Mouse (Mus musculus): ENCODE measurements around the gene 1700001C19Rik. TPM values are rescaled to one million over a fixed set of nuclear protein-coding genes. Genes with fewer than 3 reads are reported as not detected.

Gene 1700001C19Rik
- polyA plus RNA-seq, 1 experiment: not detected

DNA sequence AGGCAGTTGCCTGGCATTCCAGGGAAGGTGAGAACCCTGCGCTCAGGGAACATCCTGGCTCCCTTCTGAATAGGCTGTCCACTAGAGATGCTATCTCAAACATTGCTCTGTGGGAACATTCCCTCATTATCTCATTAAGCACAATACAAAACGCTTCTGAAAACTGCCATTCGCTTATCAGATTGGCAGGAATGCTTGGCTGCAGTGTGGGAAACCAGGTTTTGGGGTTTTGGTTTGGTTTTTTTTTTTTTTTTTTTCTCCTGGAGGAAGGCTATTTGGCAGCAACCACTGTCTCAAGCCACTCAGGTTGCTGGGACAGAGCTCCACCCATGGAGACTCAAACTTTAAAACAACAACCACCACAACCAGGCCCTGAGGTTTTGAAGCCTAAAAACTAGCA lies 42.7 kb upstream of the 1700001C19Rik start:
- TF ChIP-seq MYOG (IDR thresholded peaks at IDR 0.05; ENCODE audit: control insufficient read depth, extremely low read depth, insufficient read length) (no peak), CEBPB (IDR thresholded peaks at IDR 0.05; ENCODE audit: low read depth) (no peak), USF1 (IDR thresholded peaks at IDR 0.05; ENCODE audit: low read depth) (no peak), FOSL1 (IDR thresholded peaks at IDR 0.05; ENCODE audit: insufficient read depth, low read length, poor library complexity, severe bottlenecking) (no peak), MAX (IDR thresholded peaks at IDR 0.05) (no peak), CTCF (IDR thresholded peaks at IDR 0.05; ENCODE audit: control insufficient read depth, insufficient read depth, insufficient read length) (no peak), MYOD1 (IDR thresholded peaks at IDR 0.05; ENCODE audit: control insufficient read depth, insufficient read length, low read depth) (no peak)
- H3K27me3 ChIP-seq (ENCODE audit: control insufficient read depth, insufficient read depth, insufficient read length): no peaks in the 10 kb centered on the region
- no peaks in the 10 kb centered on the region for H3K36me3 ChIP-seq (ENCODE audit: control insufficient read depth, insufficient read depth)
- H3K4me3 ChIP-seq (ENCODE audit: insufficient read depth, poor library complexity, severe bottlenecking): no peak overlapping the region
- no peaks in the 10 kb centered on the region for H3K79me2 ChIP-seq (ENCODE audit: control insufficient read depth, insufficient read depth)
- H3K79me3 ChIP-seq (ENCODE audit: low read depth): no peaks in the 10 kb centered on the region
- no peak overlapping the region for H3ac ChIP-seq (ENCODE audit: control insufficient read depth, insufficient read length, low read depth)

DNA sequence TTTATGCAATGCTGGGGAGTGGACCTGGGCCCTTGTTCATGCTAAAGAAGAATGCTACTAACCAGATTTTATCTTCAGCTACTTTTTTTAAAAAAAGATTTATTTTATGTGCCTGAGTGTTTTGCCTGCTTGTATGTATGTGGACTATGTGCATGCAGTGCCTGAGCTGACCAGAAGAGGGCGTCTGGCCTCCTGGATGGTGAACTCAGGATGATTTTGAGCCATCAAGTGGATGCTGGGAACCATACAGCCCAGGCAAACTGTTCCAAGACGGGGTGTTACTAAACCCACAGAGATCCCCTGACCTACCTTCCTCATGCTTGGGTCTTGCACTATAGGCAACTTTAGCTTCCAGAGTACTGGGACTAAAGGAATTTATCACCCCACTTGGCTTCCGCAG lies 38.5 kb upstream of the 1700001C19Rik start:
- Histone ChIP-seq H3K27me3 (ENCODE audit: control insufficient read depth, insufficient read depth, insufficient read length) (no peaks in the 10 kb centered on the region), H3K79me2 (ENCODE audit: control insufficient read depth, insufficient read depth) (no peaks in the 10 kb centered on the region), H3K4me3 (ENCODE audit: insufficient read depth, poor library complexity, severe bottlenecking) (no peak overlapping the region), H3K36me3 (ENCODE audit: control insufficient read depth, insufficient read depth) (no peaks in the 10 kb centered on the region), H3ac (ENCODE audit: control insufficient read depth, insufficient read length, low read depth) (no peak overlapping the region), H3K79me3 (ENCODE audit: low read depth) (no peaks in the 10 kb centered on the region)
- no peak for TF ChIP-seq CEBPB (IDR thresholded peaks at IDR 0.05; ENCODE audit: low read depth)
- no peak for TF ChIP-seq MAX (IDR thresholded peaks at IDR 0.05)
- TF ChIP-seq FOSL1 (IDR thresholded peaks at IDR 0.05; ENCODE audit: insufficient read depth, low read length, poor library complexity, severe bottlenecking): no peak
- TF ChIP-seq CTCF (IDR thresholded peaks at IDR 0.05; ENCODE audit: control insufficient read depth, insufficient read depth, insufficient read length): no peak
- no peak for TF ChIP-seq USF1 (IDR thresholded peaks at IDR 0.05; ENCODE audit: low read depth)
- no peak for TF ChIP-seq MYOG (IDR thresholded peaks at IDR 0.05; ENCODE audit: control insufficient read depth, extremely low read depth, insufficient read length)
- no peak for TF ChIP-seq MYOD1 (IDR thresholded peaks at IDR 0.05; ENCODE audit: control insufficient read depth, insufficient read length, low read depth)

DNA sequence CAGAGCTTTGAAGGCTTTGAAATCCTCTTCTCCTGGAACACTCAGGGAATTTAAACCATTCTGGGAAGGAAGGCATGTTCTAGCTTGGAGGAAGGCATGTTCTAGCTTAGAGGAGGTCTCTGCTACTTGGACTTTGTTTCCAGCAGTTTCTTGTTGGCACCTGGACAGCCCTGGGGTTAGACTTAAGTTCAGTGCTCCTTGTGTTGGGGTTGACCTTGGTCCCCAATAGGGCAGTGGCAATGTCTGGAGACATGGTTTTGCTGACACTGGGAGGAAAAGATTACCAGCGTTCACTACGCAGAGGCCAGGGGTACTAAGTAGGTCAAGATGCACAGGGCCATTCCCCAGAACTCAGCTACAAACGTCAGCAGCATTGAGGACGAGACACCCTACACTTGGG lies 38.0 kb upstream of the 1700001C19Rik start:
- no peaks in the 10 kb centered on the region for H3K79me3 ChIP-seq (ENCODE audit: low read depth)
- H3K36me3 ChIP-seq (ENCODE audit: control insufficient read depth, insufficient read depth): no peaks in the 10 kb centered on the region
- H3K4me3 ChIP-seq (ENCODE audit: insufficient read depth, poor library complexity, severe bottlenecking): no peak overlapping the region
- no peaks in the 10 kb centered on the region for H3K27me3 ChIP-seq (ENCODE audit: control insufficient read depth, insufficient read depth, insufficient read length)
- TF ChIP-seq MYOD1 (IDR thresholded peaks at IDR 0.05; ENCODE audit: control insufficient read depth, insufficient read length, low read depth) (no peak), FOSL1 (IDR thresholded peaks at IDR 0.05; ENCODE audit: insufficient read depth, low read length, poor library complexity, severe bottlenecking) (no peak)
- H3ac ChIP-seq (ENCODE audit: control insufficient read depth, insufficient read length, low read depth): no peak overlapping the region
- H3K79me2 ChIP-seq (ENCODE audit: control insufficient read depth, insufficient read depth): no peaks in the 10 kb centered on the region

DNA sequence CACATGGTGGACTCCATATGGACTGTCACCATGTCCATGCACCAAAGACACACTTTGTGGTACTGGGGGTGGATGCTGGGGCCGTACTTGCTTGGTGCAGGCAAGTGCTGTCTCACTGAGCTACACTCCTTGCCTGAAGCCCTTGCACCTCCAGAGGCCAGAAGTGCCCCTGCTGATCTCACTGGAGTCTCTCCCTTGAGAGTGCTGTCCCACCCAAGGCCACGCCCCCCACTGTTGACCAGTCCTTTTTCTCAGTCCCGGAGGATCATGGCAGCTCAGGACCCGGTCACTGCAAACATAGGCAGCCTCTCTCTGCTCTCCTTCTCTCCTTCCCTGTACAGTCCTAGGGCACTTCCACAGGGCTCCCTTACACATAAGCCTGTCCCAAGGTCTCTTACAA lies 37.1 kb upstream of the 1700001C19Rik start:
- Histone ChIP-seq H3K27me3 (ENCODE audit: control insufficient read depth, insufficient read depth, insufficient read length) (no peaks in the 10 kb centered on the region), H3K4me3 (ENCODE audit: insufficient read depth, poor library complexity, severe bottlenecking) (no peak overlapping the region), H3K79me3 (ENCODE audit: low read depth) (no peaks in the 10 kb centered on the region), H3ac (ENCODE audit: control insufficient read depth, insufficient read length, low read depth) (no peak overlapping the region), H3K79me2 (ENCODE audit: control insufficient read depth, insufficient read depth) (no peaks in the 10 kb centered on the region), H3K36me3 (ENCODE audit: control insufficient read depth, insufficient read depth) (no peaks in the 10 kb centered on the region)
- TF ChIP-seq MYOG (IDR thresholded peaks at IDR 0.05; ENCODE audit: control insufficient read depth, extremely low read depth, insufficient read length) (no peak), MAX (IDR thresholded peaks at IDR 0.05) (no peak), FOSL1 (IDR thresholded peaks at IDR 0.05; ENCODE audit: insufficient read depth, low read length, poor library complexity, severe bottlenecking) (no peak)

DNA sequence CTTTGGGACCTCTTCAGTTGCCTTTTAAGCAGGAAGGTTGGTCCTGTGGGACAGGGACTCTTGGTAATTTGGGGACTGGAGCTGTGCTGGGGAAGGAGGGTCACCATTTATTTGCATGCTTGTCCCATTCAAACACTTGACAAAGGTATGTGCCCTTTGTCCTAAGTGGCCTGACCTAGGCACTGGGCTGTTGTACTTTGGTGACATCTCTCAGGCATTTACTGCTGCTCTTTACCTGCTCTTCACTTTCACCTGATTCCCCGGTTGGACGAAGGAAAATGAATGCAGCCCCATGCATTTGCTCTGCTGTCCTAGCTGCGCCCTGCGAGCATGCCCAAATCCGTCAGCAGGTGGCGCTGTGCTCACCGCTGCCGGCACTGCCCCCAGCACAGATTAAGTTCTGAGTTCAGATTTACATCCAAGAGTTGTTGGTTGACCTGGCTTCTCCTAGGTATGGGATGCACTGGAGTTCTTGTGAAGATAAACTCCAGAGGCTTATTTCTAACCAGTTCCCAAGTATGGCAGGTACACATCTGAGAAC lies 36.3 kb upstream of the 1700001C19Rik start:
- H3K79me3 ChIP-seq (ENCODE audit: low read depth): no peaks in the 10 kb centered on the region
- no peaks in the 10 kb centered on the region for H3K27me3 ChIP-seq (ENCODE audit: control insufficient read depth, insufficient read depth, insufficient read length)
- H3ac ChIP-seq (ENCODE audit: control insufficient read depth, insufficient read length, low read depth): no peak overlapping the region
- no peaks in the 10 kb centered on the region for H3K79me2 ChIP-seq (ENCODE audit: control insufficient read depth, insufficient read depth)
- no peaks in the 10 kb centered on the region for H3K36me3 ChIP-seq (ENCODE audit: control insufficient read depth, insufficient read depth)
- TF ChIP-seq FOSL1 (IDR thresholded peaks at IDR 0.05; ENCODE audit: insufficient read depth, low read length, poor library complexity, severe bottlenecking) (no peak), CTCF (IDR thresholded peaks at IDR 0.05; ENCODE audit: control insufficient read depth, insufficient read depth, insufficient read length) (peak; percentile 95)
- H3K4me3 ChIP-seq (ENCODE audit: insufficient read depth, poor library complexity, severe bottlenecking): no peak overlapping the region

DNA sequence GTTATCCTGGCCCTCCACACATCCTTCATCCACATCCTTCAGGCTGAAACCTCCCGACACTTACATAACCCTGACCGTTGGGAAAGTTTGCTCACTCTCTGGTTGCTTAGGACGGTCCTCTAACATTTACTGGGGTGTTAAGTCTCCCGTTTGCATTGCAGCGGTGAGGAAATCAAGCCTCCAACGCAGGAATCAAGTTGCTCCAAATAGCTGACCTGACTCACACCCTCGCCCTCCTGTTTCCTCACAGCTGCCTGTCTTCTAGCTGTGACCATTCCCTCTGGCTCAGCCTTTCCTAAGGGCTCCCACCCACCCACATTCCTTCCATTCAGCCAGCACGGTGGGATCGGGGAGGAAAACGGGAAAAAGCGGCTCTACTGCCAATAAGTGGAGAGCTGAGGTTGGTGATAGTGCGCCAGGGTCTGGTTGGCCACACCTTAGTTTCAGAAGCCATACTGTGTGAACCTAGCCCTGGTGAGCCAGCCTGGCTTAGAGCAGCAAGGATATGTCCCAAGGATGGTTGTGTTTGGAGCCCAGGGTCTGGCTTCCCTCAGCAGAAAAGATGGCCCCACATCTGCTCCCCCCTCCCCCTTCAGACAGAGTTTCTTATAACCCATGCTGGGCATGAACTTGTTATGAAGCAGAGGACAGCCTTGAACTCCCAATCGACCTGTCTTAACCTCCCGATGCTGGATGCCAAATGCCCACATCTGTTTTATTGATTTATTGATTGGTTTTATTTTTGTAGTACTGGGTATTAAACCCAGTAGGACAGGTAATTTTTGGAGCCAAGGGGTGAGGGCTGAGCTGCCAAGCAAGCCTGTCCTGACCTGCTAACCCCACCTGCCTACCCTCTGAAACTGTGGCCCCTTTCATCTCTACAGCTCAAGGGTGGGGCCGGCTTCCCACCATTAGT lies 35.5 kb upstream of the 1700001C19Rik start:
- Histone ChIP-seq H3K79me2 (ENCODE audit: control insufficient read depth, insufficient read depth) (no peaks in the 10 kb centered on the region), H3K4me3 (ENCODE audit: insufficient read depth, poor library complexity, severe bottlenecking) (no peak overlapping the region)
- TF ChIP-seq CTCF (IDR thresholded peaks at IDR 0.05; ENCODE audit: control insufficient read depth, insufficient read depth, insufficient read length) (no peak), MYOG (IDR thresholded peaks at IDR 0.05; ENCODE audit: control insufficient read depth, extremely low read depth, insufficient read length) (no peak), CEBPB (IDR thresholded peaks at IDR 0.05; ENCODE audit: low read depth) (no peak), FOSL1 (IDR thresholded peaks at IDR 0.05; ENCODE audit: insufficient read depth, low read length, poor library complexity, severe bottlenecking) (no peak), MAX (IDR thresholded peaks at IDR 0.05) (no peak), MYOD1 (IDR thresholded peaks at IDR 0.05; ENCODE audit: control insufficient read depth, insufficient read length, low read depth) (no peak), USF1 (IDR thresholded peaks at IDR 0.05; ENCODE audit: low read depth) (no peak)

More for the DNA sequence above, 35.5 kb upstream of the 1700001C19Rik start:
- Histone ChIP-seq H3ac (ENCODE audit: control insufficient read depth, insufficient read length, low read depth) (no peak overlapping the region), H3K79me3 (ENCODE audit: low read depth) (no peaks in the 10 kb centered on the region), H3K27me3 (ENCODE audit: control insufficient read depth, insufficient read depth, insufficient read length) (peaks cover 4% of the 10 kb centered on the region), H3K36me3 (ENCODE audit: control insufficient read depth, insufficient read depth) (no peaks in the 10 kb centered on the region)
